Comparison of ENCODE assay signal across 22 mouse cellular contexts in the genomic region with DNA sequence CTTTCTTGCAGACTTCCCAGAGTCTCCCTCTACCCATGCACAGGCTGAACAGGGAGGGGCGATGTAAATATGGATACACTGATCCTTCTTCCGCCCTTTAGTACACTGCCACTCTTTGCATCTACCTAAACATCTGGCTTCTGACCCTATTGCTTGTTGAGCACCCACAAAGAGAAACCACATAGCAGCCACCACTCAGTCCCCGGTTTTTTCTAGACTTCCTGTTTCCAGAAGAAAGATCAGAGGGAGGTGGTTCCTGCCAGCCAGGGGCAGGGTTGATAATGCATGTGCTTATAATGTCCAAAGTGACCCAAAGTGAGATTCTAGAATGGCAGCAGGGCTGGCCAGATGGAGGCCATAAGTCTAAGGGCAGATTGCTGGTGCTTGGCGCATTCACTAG. TPM values are rescaled to one million over a fixed set of nuclear protein-coding genes. Genes with fewer than 3 reads are reported as not detected.
DNase-seq lines count a peak whose midpoint lies in the region; ATAC-seq lines count a peak whose summit lies in the region.
"Had no signal": no experiment of that assay in that cellular context is flagged by ENCODE, and none has a peak within 500 bp of the region (broad histone marks: within the 10 kb centered on the region; RNA-seq: fewer than 3 reads in every experiment).

No protein-coding gene starts in this region.

- no peaks in the 10 kb centered on the region for H3K27me3 ChIP-seq in midbrain, embryonic 16.5 days (ENCODE audit: control insufficient read depth, insufficient read depth, low read depth, low read length)
- H3K27me3 ChIP-seq: embryonic facial prominence, embryonic 12.5 days; hindbrain, embryonic 15.5 days; neural tube, embryonic 13.5 days had no signal

- WGBS in midbrain, embryonic 16.5 days = 93% methylated on average over 4 of the region's 4 CpGs

- H3K9me3 ChIP-seq in midbrain, embryonic 16.5 days (replicated peaks; ENCODE audit: control insufficient read depth, low read length, poor library complexity, severe bottlenecking) = no peaks in the 10 kb centered on the region
- H3K9me3 ChIP-seq: embryonic facial prominence, embryonic 12.5 days; hindbrain, embryonic 15.5 days; limb, embryonic 12.5 days; neural tube, embryonic 13.5 days had no signal

- no peak overlapping the region for H3K4me3 ChIP-seq in midbrain, embryonic 16.5 days (ENCODE audit: low read depth, low read length)
- H3K4me3 ChIP-seq: embryonic facial prominence, embryonic 12.5 days; hindbrain, embryonic 15.5 days; layer of hippocampus, adult 2 months; limb, embryonic 12.5 days; neural tube, embryonic 13.5 days had no signal

- H3K36me3 ChIP-seq in midbrain, embryonic 16.5 days (ENCODE audit: control insufficient read depth, insufficient read depth, low read length) = no peaks in the 10 kb centered on the region
- H3K36me3 ChIP-seq: embryonic facial prominence, embryonic 12.5 days; hindbrain, embryonic 15.5 days; limb, embryonic 12.5 days; neural tube, embryonic 13.5 days had no signal

- H3K9ac ChIP-seq in midbrain, embryonic 16.5 days (ENCODE audit: low read depth, low read length) = no peak overlapping the region
- H3K9ac ChIP-seq: embryonic facial prominence, embryonic 12.5 days; forebrain, postnatal 0 days; hindbrain, embryonic 15.5 days; limb, embryonic 12.5 days; liver, embryonic 14.5 days; neural tube, embryonic 13.5 days had no signal

- peak; percentile 36 for DNase-seq in CD4-positive helper T cell, adult 2 months (ENCODE audit: low read depth, low spot score)
- DNase-seq in MEL-GATA-1-ER (ENCODE audit: extremely low read depth, low read depth) = peak; percentile 59
- DNase-seq in thymus, postnatal 14 days = peak; percentile 67
- no peak for DNase-seq in urinary bladder, adult 2 months (ENCODE audit: low spot score)
- DNase-seq: cerebellum, postnatal 25 days; forebrain, postnatal 0 days; heart, postnatal 10 days; right cerebral cortex, postnatal 14 days had no signal

- H3K4me2 ChIP-seq in midbrain, embryonic 16.5 days (ENCODE audit: low read length) = no peak overlapping the region
- H3K4me2 ChIP-seq: embryonic facial prominence, embryonic 12.5 days; hindbrain, embryonic 15.5 days; limb, embryonic 12.5 days; neural tube, embryonic 13.5 days had no signal

- no peaks in the 10 kb centered on the region for H3K4me1 ChIP-seq in midbrain, embryonic 16.5 days (ENCODE audit: control insufficient read depth, insufficient read depth, low read length)
- H3K4me1 ChIP-seq: embryonic facial prominence, embryonic 12.5 days; hindbrain, embryonic 15.5 days; neural tube, embryonic 13.5 days had no signal

- ATAC-seq in megakaryocyte progenitor cell, adult 5-6 weeks (replicated peaks; ENCODE audit: poor library complexity) = peak; percentile 90
- no peak for ATAC-seq in cerebellum, adult (ENCODE audit: insufficient number of reproducible peaks, low FRiP score, low TSS enrichment)
- no peak for ATAC-seq in midbrain, embryonic 16.5 days
- ATAC-seq: forebrain, postnatal 0 days; intestine, postnatal 0 days; lung, postnatal 0 days had no signal

- no peak overlapping the region for H3K27ac ChIP-seq in midbrain, embryonic 16.5 days (ENCODE audit: low read length)
- H3K27ac ChIP-seq: embryonic facial prominence, embryonic 12.5 days; hindbrain, embryonic 15.5 days; kidney, postnatal 0 days; layer of hippocampus, adult 2 months; limb, embryonic 12.5 days; liver, embryonic 14.5 days; neural tube, embryonic 13.5 days had no signal

RNA-seq across cellular contexts. Expression of gene Tbx19, which starts 6.4 kb away (rescaled TPM):
- total RNA-seq in megakaryocyte progenitor cell, adult 5-6 weeks (2015) = not detected in 2 replicates
- total RNA-seq in megakaryocyte progenitor cell, adult 5-6 weeks (2017) = 0.12 TPM in 1 of 2 replicates, not detected in the other
- polyA plus RNA-seq in urinary bladder, adult 2 months (2012; rRNA removed) = not detected in 2 replicates
- polyA plus RNA-seq in midbrain, embryonic 16.5 days (2015; fragmentation: Nextera tagmentation; extraction: Ambion mirVana) = 0.11 and 0.16 TPM in 2 replicates
- total RNA-seq: forebrain, postnatal 0 days; gastrocnemius, adult 8-10 months; heart, adult 8-10 months; heart, postnatal 10 days; layer of hippocampus, adult 2 months had no signal
- polyA plus RNA-seq: embryonic facial prominence, embryonic 12.5 days; forebrain, postnatal 0 days; hindbrain, embryonic 15.5 days; intestine, postnatal 0 days; kidney, postnatal 0 days; limb, embryonic 12.5 days; lung, postnatal 0 days; neural tube, embryonic 13.5 days had no signal

RNA-seq across cellular contexts. Expression of gene Sft2d2, which starts 40.1 kb away (rescaled TPM):
- total RNA-seq in megakaryocyte progenitor cell, adult 5-6 weeks (2015) = 22.2 and 26.2 TPM in 2 replicates
- 24.7 and 25.7 TPM in 2 replicates for total RNA-seq in megakaryocyte progenitor cell, adult 5-6 weeks (2017)
- polyA plus RNA-seq in urinary bladder, adult 2 months (2012; rRNA removed) = 31.9 and 38.7 TPM in 2 replicates
- 5.3 and 5.9 TPM in 2 replicates for polyA plus RNA-seq in midbrain, embryonic 16.5 days (2015; fragmentation: Nextera tagmentation; extraction: Ambion mirVana)
